Mouse (Mus musculus) spleen, embryonic (tissue): ENCODE data around the gene Gm21866.
"Not testable (repeated sequence)": the region's sequence is repeated elsewhere in the genome, so short reads cannot be mapped to it uniquely, and the experiment has no call there.

Experiments
- CTCF ChIA-PET: fragments of 350-600 bp; sonication (Branson Sonifier 250); formaldehyde crosslinking; loops from one replicate; lab custom pipeline; 2022; lab: Charles Lee

Gene Gm21866

DNA sequence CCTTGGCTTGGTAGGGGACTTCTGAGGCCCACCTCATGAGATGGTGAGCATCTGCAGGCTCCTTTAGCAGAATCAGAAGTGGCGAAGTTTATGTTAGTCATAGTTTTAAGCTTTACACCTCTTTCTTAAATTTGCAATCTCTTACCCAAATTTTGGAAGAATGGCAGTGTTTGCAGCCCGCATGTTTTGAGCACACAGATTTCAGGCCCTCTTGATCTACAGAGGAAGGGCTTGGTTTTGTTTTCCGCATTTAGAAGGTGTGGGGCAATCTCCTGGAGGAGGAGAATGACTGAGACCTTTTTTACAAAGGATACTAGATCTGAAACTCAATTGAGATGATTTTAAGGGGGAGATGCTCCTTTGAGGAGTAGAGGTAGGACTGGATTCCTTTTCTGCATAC lies at the start of gene Gm21866:
TSS of gene Gm21866 (minus strand) at position 101 of the 400 bp plus-strand sequence.
- CTCF ChIA-PET = not testable (repeated sequence)

DNA sequence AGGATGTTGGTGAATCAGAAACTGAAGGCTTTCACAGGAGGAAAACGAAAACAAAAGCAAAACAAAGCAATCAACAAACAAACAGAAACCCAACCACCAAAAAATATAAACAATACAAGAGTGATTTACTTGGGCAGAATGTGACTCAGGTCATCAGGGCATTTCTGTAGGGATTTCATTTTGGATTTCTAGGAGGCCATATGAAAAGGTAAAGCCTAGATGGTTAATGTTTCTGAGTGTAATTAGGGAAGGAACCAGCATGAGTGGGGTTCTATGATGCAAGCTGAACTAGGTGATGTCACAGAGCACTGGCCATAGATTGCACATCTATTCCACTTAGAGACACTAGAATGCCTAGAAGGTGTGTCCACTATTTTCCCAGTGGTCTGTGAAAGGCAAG lies 28.3 kb upstream of the Gm21866 start, which contains the start of gene Gm20773:
TSS of gene Gm20773 (plus strand) at position 301 of the 400 bp plus-strand sequence.
- CTCF ChIA-PET = not testable (repeated sequence)
